Mouse (Mus musculus): Measurements from ENCODE around the gene Olfr837. TPM values are rescaled to one million over a fixed set of nuclear protein-coding genes. Genes with fewer than 3 reads are reported as not detected.

Olfr837 gene
- polyA plus RNA-seq (2012; ENCODE audit: low replicate concordance), result not detected in 2 replicates

DNA sequence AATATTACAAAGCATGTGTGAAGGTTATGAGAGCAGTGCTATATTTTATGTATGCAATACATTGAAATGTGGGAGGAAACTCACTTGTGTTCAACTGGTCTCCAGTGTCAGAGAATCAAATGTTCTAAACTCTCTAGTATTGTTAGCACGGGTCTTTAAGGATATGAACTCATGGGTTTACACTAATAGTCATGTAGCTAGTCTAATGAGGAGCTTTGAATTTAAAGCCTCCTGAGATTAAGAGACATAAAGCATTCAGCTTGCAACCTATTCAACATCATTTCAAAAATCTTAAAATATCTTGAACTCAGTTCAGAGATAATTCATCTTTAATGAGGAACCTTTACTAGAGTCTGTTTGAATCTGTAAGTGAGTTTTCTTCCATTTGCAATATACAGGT, at the start of gene Olfr837:
TSS of gene Olfr837 (plus strand) at position 301 of the 400 bp plus-strand sequence.

DNA sequence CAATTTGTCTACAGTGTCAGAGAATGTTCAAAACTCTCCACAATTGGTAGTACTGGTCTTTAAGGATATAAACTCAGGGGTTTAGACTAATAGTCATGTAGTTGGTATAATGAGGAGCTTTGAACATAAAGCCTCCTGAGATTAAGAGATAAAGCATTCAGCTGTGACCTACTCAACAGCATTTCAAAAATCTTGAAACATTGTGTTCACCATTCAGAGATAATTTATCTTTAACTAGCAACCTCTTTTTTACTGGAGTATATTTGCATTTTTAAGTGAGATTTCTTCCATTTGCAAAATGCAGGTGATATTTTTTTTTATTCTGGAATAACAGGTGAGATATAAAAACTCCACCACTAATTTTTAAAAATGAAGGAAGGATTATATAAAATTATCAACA, 16.0 kb upstream of the Olfr837 start, which contains the start of gene Olfr836:
TSS of gene Olfr836 (plus strand) at position 301 of the 400 bp plus-strand sequence.

DNA sequence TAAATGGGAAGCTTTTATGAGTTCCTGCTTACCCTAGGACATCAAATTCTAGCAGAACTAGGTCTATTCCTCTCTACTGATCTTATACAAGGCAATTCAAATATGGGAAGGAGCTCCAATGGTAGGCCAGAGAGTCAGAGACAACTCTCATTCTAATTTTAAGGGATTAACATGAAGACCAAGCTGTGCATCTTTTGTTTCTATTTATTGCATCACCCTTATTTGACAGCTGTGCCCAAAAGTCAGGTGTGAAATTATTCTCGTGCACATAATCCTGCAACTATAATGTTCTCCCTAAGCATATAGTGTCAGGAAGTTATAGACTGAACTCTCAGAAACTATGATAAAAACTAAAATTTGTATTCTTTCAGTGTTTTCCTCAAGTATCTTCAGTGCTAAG, 41.1 kb downstream of the Olfr837 start, which contains the start of gene Olfr839-ps1:
TSS of gene Olfr839-ps1 (minus strand) at position 101 of the 400 bp plus-strand sequence.

Other genes with a start within 250 kb of the Olfr837 start
- gene Olfr832, start 199.2 kb upstream of the Olfr837 start, polyA plus RNA-seq (2012; ENCODE audit: low replicate concordance), result not detected in 2 replicates
- not detected in 2 replicates for gene Olfr834, start 148.3 kb upstream of the Olfr837 start, polyA plus RNA-seq (2012; ENCODE audit: low replicate concordance)
- not detected in 2 replicates for gene Olfr835, start 103.6 kb upstream of the Olfr837 start, polyA plus RNA-seq (2012; ENCODE audit: low replicate concordance)
- gene Olfr836, start 15.9 kb upstream of the Olfr837 start, polyA plus RNA-seq (2012; ENCODE audit: low replicate concordance), result not detected in 2 replicates
- not detected in 2 replicates for gene Olfr839-ps1, start 41.0 kb downstream of the Olfr837 start, polyA plus RNA-seq (2012; ENCODE audit: low replicate concordance)
- not detected in 2 replicates for gene Olfr843, start 115.7 kb downstream of the Olfr837 start, polyA plus RNA-seq (2012; ENCODE audit: low replicate concordance)
- not detected in 2 replicates for gene Olfr844, start 180.0 kb downstream of the Olfr837 start, polyA plus RNA-seq (2012; ENCODE audit: low replicate concordance)
- gene Olfr845, start 200.1 kb downstream of the Olfr837 start, polyA plus RNA-seq (2012; ENCODE audit: low replicate concordance), result 0.20 TPM in 1 of 2 replicates, not detected in the other
- not detected in 2 replicates for gene Olfr846, start 227.7 kb downstream of the Olfr837 start, polyA plus RNA-seq (2012; ENCODE audit: low replicate concordance)
- not detected in 2 replicates for gene Olfr847, start 242.4 kb downstream of the Olfr837 start, polyA plus RNA-seq (2012; ENCODE audit: low replicate concordance)